Mouse (Mus musculus): Measurements from ENCODE around the gene Gm11596.
A peak's percentile ranks its signal among the peaks of the same experiment; 100 is the strongest.
"Not testable (repeated sequence)": the region's sequence is repeated elsewhere in the genome, so short reads cannot be mapped to it uniquely, and the experiment has no call there.

Gm11596 gene

GRCm38 (mm10) chr11:99793367-99793766, at the start of gene Gm11596:
TSS of gene Gm11596 (minus strand) at chr11:99793467.
- DNase-seq (ENCODE audit: low read depth) = no peak

GRCm38 (mm10) chr11:99842185-99842584, 48.9 kb upstream of the Gm11596 start:
- no peak for DNase-seq (ENCODE audit: low read depth)

GRCm38 (mm10) chr11:99837966-99838365, 44.7 kb upstream of the Gm11596 start, which contains the start of gene 2300003K06Rik:
TSS of gene 2300003K06Rik (minus strand) at chr11:99838066.
- DNase-seq (ENCODE audit: low read depth) = no peak

GRCm38 (mm10) chr11:99815566-99815965, 22.3 kb upstream of the Gm11596 start, which contains the start of gene Gm11564:
TSS of gene Gm11564 (minus strand) at chr11:99815666.
- DNase-seq (ENCODE audit: low read depth) = not testable (repeated sequence)

GRCm38 (mm10) chr11:99809792-99810191, 16.5 kb upstream of the Gm11596 start, which contains the start of gene Krtap4-13:
TSS of gene Krtap4-13 (minus strand) at chr11:99809892.
- not testable (repeated sequence) for DNase-seq (ENCODE audit: low read depth)

- not testable (repeated sequence) for DNase-seq (ENCODE audit: low read depth)
Measured at GRCm38 (mm10) chr11:99804346-99804745, 11.1 kb upstream of the Gm11596 start, which contains the start of gene Gm11554. TSS of gene Gm11554 (minus strand) at chr11:99804446.

GRCm38 (mm10) chr11:99798832-99799231, 5.6 kb upstream of the Gm11596 start, which contains the start of gene Gm11569:
TSS of gene Gm11569 (minus strand) at chr11:99798932.
- DNase-seq (ENCODE audit: low read depth) = not testable (repeated sequence)

GRCm38 (mm10) chr11:99784900-99785299, 8.4 kb downstream of the Gm11596 start, which contains the start of gene Krtap4-9:
TSS of gene Krtap4-9 (plus strand) at chr11:99785200.
- DNase-seq (ENCODE audit: low read depth) = not testable (repeated sequence)

GRCm38 (mm10) chr11:99780604-99781003, 12.7 kb downstream of the Gm11596 start, which contains the start of gene Krtap4-8:
TSS of gene Krtap4-8 (minus strand) at chr11:99780704.
- no peak for DNase-seq (ENCODE audit: low read depth)

GRCm38 (mm10) chr11:99778401-99778800, 14.9 kb downstream of the Gm11596 start:
- DNase-seq (ENCODE audit: low read depth) = no peak

- DNase-seq (ENCODE audit: low read depth) = not testable (repeated sequence)
Measured at GRCm38 (mm10) chr11:99772813-99773212, 20.5 kb downstream of the Gm11596 start, which contains the start of gene Gm11595. TSS of gene Gm11595 (minus strand) at chr11:99772913.

GRCm38 (mm10) chr11:99768410-99768809, 24.9 kb downstream of the Gm11596 start:
- peak; percentile 30 for DNase-seq (ENCODE audit: low read depth)

- no peak for DNase-seq (ENCODE audit: low read depth)
Measured at GRCm38 (mm10) chr11:99758877-99759276, 34.4 kb downstream of the Gm11596 start.

- DNase-seq (ENCODE audit: low read depth) = no peak
Measured at GRCm38 (mm10) chr11:99743985-99744384, 49.3 kb downstream of the Gm11596 start.

Data from NIH3T3 (cell line).